Mouse (Mus musculus): ENCODE measurements around the gene Gm8220. TPM values are rescaled to one million over a fixed set of nuclear protein-coding genes. Genes with fewer than 3 reads are reported as not detected.
"Not testable (repeated sequence)": the region's sequence is repeated elsewhere in the genome, so short reads cannot be mapped to it uniquely, and the experiment has no call there.

Gm8220 gene
- polyA plus RNA-seq (2012; ENCODE audit: insufficient read depth, insufficient read length, missing spikeins), result not detected in 2 replicates

- not testable (repeated sequence) for H3K27ac ChIP-seq (replicated peaks; ENCODE audit: low read depth, low read length); H3K4me1 ChIP-seq (ENCODE audit: control insufficient read depth, insufficient read depth, insufficient read length, low read length); H3K4me3 ChIP-seq (ENCODE audit: insufficient read depth, low read depth, low read length)
Measured at GRCm38 (mm10) chr14:44285280-44285679, at the start of gene Gm8220. Gm8220 (plus strand) TSS chr14:44285580.

DNA sequence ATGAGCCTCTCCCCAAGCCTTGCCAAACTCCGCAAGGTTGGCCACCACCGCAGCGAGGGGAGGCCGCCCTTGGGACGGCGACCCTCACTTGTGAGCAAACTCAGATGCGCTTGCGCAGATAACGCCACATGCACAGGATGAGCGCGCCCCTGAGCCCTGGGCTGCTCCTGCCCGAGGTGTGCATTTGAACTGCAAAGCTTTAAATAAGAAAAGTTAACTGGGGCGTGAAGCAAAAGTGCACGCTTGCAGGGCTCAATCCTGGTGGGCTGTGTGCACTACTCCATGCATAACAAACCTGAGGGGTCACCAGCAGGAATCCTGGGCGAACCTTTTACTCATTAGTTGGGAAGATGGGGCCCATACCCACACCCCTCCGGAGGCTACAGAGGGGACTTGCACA, 37.3 kb upstream of the Gm8220 start:
- Histone ChIP-seq H3K4me3 (ENCODE audit: insufficient read depth, low read depth, low read length) (no peak overlapping the region), H3K4me1 (ENCODE audit: control insufficient read depth, insufficient read depth, insufficient read length, low read length) (no peaks in the 10 kb centered on the region), H3K27ac (replicated peaks; ENCODE audit: low read depth, low read length) (no peak overlapping the region)

DNA sequence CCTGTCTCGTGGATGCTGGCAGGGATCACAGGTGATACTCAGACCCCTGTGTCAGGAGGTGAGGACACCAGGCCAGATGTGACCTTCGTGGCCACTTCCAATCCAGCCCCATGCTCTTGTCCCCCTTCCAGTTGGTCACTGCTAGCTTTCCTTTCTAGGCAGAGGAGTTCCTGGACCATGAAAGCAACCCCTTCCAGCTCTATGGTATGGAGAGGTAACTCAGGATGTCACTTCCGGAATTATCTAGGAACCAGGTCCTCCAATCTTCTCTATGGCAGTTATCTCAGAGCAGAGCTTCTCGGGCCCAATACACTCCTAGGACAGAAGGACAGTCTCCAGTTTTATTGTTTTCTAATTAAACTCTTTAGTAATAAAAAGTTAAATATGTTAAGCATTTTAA, 26.7 kb downstream of the Gm8220 start:
- not testable (repeated sequence) for H3K4me3 ChIP-seq (ENCODE audit: insufficient read depth, low read depth, low read length)

DNA sequence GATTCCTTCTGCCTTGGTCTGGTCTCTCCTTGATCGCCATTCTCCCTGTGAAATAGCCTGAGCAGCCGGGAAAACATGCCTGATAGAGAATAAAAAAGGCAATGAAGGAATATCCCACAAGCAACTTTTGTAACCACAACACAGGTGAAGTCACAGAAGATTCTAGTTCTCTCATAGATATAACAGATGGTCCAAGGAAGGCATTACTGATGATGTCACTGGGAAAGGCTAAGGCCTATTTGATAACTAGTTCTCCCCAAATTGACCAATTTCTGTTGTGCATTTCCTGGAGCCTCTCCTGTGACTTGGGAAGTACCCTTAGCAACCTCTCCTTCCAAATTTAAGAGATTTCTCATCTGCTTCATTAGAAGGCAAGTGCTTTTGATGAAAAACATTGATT, 53.1 kb downstream of the Gm8220 start, which contains the start of gene Gm5930:
TSS of gene Gm5930 (minus strand) at position 101 of the 400 bp plus-strand sequence.
- H3K27ac ChIP-seq (replicated peaks; ENCODE audit: low read depth, low read length); H3K4me3 ChIP-seq (ENCODE audit: insufficient read depth, low read depth, low read length); H3K4me1 ChIP-seq (ENCODE audit: control insufficient read depth, insufficient read depth, insufficient read length, low read length): not testable (repeated sequence)

More for the DNA sequence above, 26.7 kb downstream of the Gm8220 start:
- not testable (repeated sequence) for H3K4me1 ChIP-seq (ENCODE audit: control insufficient read depth, insufficient read depth, insufficient read length, low read length); H3K27ac ChIP-seq (replicated peaks; ENCODE audit: low read depth, low read length)

Other genes starting within 250 kb of the Gm8220 start
- gene Ear2, start 182.9 kb upstream of the Gm8220 start, polyA plus RNA-seq (2012; ENCODE audit: insufficient read depth, insufficient read length, missing spikeins), result 2.2 TPM in 1 of 2 replicates, not detected in the other
- gene Gm3327, start 161.7 kb upstream of the Gm8220 start, polyA plus RNA-seq (2012; ENCODE audit: insufficient read depth, insufficient read length, missing spikeins), result not detected in 2 replicates
- not detected in 2 replicates for gene Gm8212, start 87.9 kb upstream of the Gm8220 start, polyA plus RNA-seq (2012; ENCODE audit: insufficient read depth, insufficient read length, missing spikeins)
- not detected in 2 replicates for gene 4930503E14Rik, start 72.3 kb upstream of the Gm8220 start, polyA plus RNA-seq (2012; ENCODE audit: insufficient read depth, insufficient read length, missing spikeins)
- not detected in 2 replicates for gene Gm5930, start 53.0 kb downstream of the Gm8220 start, polyA plus RNA-seq (2012; ENCODE audit: insufficient read depth, insufficient read length, missing spikeins)
- gene Gm8229, start 79.8 kb downstream of the Gm8220 start, polyA plus RNA-seq (2012; ENCODE audit: insufficient read depth, insufficient read length, missing spikeins), result not detected in 2 replicates
- gene Gm3371, start 125.1 kb downstream of the Gm8220 start, polyA plus RNA-seq (2012; ENCODE audit: insufficient read depth, insufficient read length, missing spikeins), result not detected in 2 replicates
- not detected in 2 replicates for gene Gm8232, start 148.1 kb downstream of the Gm8220 start, polyA plus RNA-seq (2012; ENCODE audit: insufficient read depth, insufficient read length, missing spikeins)
- not detected in 2 replicates for gene BC061237, start 206.9 kb downstream of the Gm8220 start, polyA plus RNA-seq (2012; ENCODE audit: insufficient read depth, insufficient read length, missing spikeins)
- not detected in 2 replicates for gene Gm17093, start 232.7 kb downstream of the Gm8220 start, polyA plus RNA-seq (2012; ENCODE audit: insufficient read depth, insufficient read length, missing spikeins)

All from brown adipose tissue, adult 24 weeks (tissue).